Mouse (Mus musculus) granulocyte monocyte progenitor cell, adult 5-6 weeks (primary cell): ENCODE results near the gene Lamb1. TPM values are rescaled to one million over a fixed set of nuclear protein-coding genes. Genes with fewer than 3 reads are reported as not detected.

Experiments used
- ATAC-seq: replicated peaks from 2 replicates; pipeline ENCODE4 v1.8.0; 2016; ENCODE audit warnings: mild to moderate bottlenecking, moderate TSS enrichment, inconsistent platforms; ENCODE audit not compliant: poor library complexity, severe bottlenecking
- total RNA-seq, 2 experiments: library from RNA; stranded (forward) in 1 of 2; stranded (reverse) in 1 of 2; fragments of 200-712, 200-1000 nt in 1 of 2; fragments of >200 nt in 1 of 2; fragmentation: Nextera tagmentation in 1 of 2; gene quantifications; 2 replicates each; pipeline ENCODE4 v1.2.3; 2014 to 2017

The Lamb1 gene
- total RNA-seq, 2 experiments from 2014 or later: not detected

- peak; percentile 94 for ATAC-seq
Measured at GRCm38 (mm10) chr12:31374603-31375282, 109.7 kb downstream of the Lamb1 start.

GRCm38 (mm10) chr12:31375283-31375615, 110.2 kb downstream of the Lamb1 start:
- ATAC-seq: no peak

- peak; percentile 46 for ATAC-seq
Measured at GRCm38 (mm10) chr12:31376326-31376950, 111.4 kb downstream of the Lamb1 start.

GRCm38 (mm10) chr12:31377241-31377640, 112.2 kb downstream of the Lamb1 start:
- ATAC-seq: no peak

Other genes starting within 250 kb of the Lamb1 start
- gene Fam110c, start 191.4 kb upstream of the Lamb1 start, total RNA-seq (2014; fragmentation: Nextera tagmentation): not detected in 2 replicates
- gene Fam110c, start 191.4 kb upstream of the Lamb1 start, total RNA-seq (2017): 0.31 TPM in 1 of 2 replicates, not detected in the other
- gene Gm6993, start 24.5 kb upstream of the Lamb1 start, total RNA-seq (2014; fragmentation: Nextera tagmentation): not detected in 2 replicates
- gene Gm6993, start 24.5 kb upstream of the Lamb1 start, total RNA-seq (2017): not detected in 2 replicates
- 72.1 and 92.7 TPM in 2 replicates for gene Dld, start 86.2 kb downstream of the Lamb1 start, total RNA-seq (2014; fragmentation: Nextera tagmentation)
- gene Dld, start 86.2 kb downstream of the Lamb1 start, total RNA-seq (2017): 166 and 168 TPM in 2 replicates
- not detected in 2 replicates for gene Slc26a3, start 125.6 kb downstream of the Lamb1 start, total RNA-seq (2014; fragmentation: Nextera tagmentation)
- not detected in 2 replicates for gene Slc26a3, start 125.6 kb downstream of the Lamb1 start, total RNA-seq (2017)
- gene Cbll1, start 234.4 kb downstream of the Lamb1 start, total RNA-seq (2014; fragmentation: Nextera tagmentation): 43.6 and 49.0 TPM in 2 replicates
- 4.5 and 6.4 TPM in 2 replicates for gene Cbll1, start 234.4 kb downstream of the Lamb1 start, total RNA-seq (2017)